In genomic region chr8:110619919-110620318, GRCm38 (mm10) we compare ENCODE assay signal across 9 mouse cellular contexts. TPM values are rescaled to one million over a fixed set of nuclear protein-coding genes. Genes with fewer than 3 reads are reported as not detected.
DNase-seq lines count a peak whose midpoint lies in the region; ATAC-seq and TF ChIP-seq lines count a peak whose summit lies in the region.
"Had no signal": no experiment of that assay in that cellular context is flagged by ENCODE, and none has a peak within 500 bp of the region (broad histone marks: within the 10 kb centered on the region; RNA-seq: fewer than 3 reads in every experiment).

No protein-coding gene starts in this region.

- H3K4me2 ChIP-seq in lung, embryonic 15.5 days: peak overlapping the region; percentile 83
- peak overlapping the region; percentile 87; the same call in 1 of the 2 replicates for H3K4me2 ChIP-seq in intestine, embryonic 16.5 days (ENCODE audit: low read depth, low read length)
- peak overlapping the region; percentile 95 for H3K4me2 ChIP-seq in neural tube, embryonic 13.5 days

- WGBS in lung, embryonic 15.5 days: 88% methylated on average over 5 of the region's 5 CpGs
- 87% methylated on average over 5 of the region's 5 CpGs for WGBS in intestine, embryonic 16.5 days
- WGBS in neural tube, embryonic 13.5 days: 92% methylated on average over 5 of the region's 5 CpGs
- 88% methylated on average over 5 of the region's 5 CpGs for WGBS in lung, adult 2 months

- no peak for TF ChIP-seq CTCF in lung, adult 2 months (IDR thresholded peaks at IDR 0.05; ENCODE audit: insufficient read depth, low read length)

- no peak for DNase-seq in lung, postnatal 25 days (ENCODE audit: low spot score)
- DNase-seq in adrenal gland, postnatal 14 days: no peak
- DNase-seq in layer of hippocampus, postnatal 25 days (ENCODE audit: extremely low spot score in 1 of 2, low spot score in 1 of 2): no peak
- DNase-seq in lung, adult 2 months: no peak
- DNase-seq: thymus, postnatal 14 days had no signal

- peaks cover 18% of the 10 kb centered on the region for H3K4me1 ChIP-seq in lung, embryonic 15.5 days
- peaks cover 16% of the 10 kb centered on the region for H3K4me1 ChIP-seq in intestine, embryonic 16.5 days (ENCODE audit: control insufficient read depth, insufficient read depth, low read length)
- H3K4me1 ChIP-seq in neural tube, embryonic 13.5 days (replicated peaks): peaks cover 32% of the 10 kb centered on the region
- no peaks in the 10 kb centered on the region for H3K4me1 ChIP-seq in lung, adult 2 months (ENCODE audit: control insufficient read depth, insufficient read depth, low read length)

- no peak for ATAC-seq in lung, embryonic 15.5 days (ENCODE audit: borderline replicate concordance, extremely low read depth, low FRiP score, low TSS enrichment)
- ATAC-seq in common myeloid progenitor, adult 5-6 weeks (replicated peaks; ENCODE audit: low read depth, poor library complexity, severe bottlenecking): peak; percentile 20; the same call in 1 of the 2 replicates
- no peak for ATAC-seq in intestine, embryonic 16.5 days
- ATAC-seq in neural tube, embryonic 13.5 days (ENCODE audit: low read depth): no peak

- no peaks in the 10 kb centered on the region for H3K27me3 ChIP-seq in lung, embryonic 15.5 days
- H3K27me3 ChIP-seq in intestine, embryonic 16.5 days (replicated peaks; ENCODE audit: control insufficient read depth, insufficient read depth, low read length): no peaks in the 10 kb centered on the region
- peaks cover 14% of the 10 kb centered on the region; the same call in 1 of the 2 replicates for H3K27me3 ChIP-seq in neural tube, embryonic 13.5 days

- no peaks in the 10 kb centered on the region for H3K36me3 ChIP-seq in lung, embryonic 15.5 days
- no peaks in the 10 kb centered on the region for H3K36me3 ChIP-seq in intestine, embryonic 16.5 days (ENCODE audit: control insufficient read depth, insufficient read depth, low read length)
- no peaks in the 10 kb centered on the region for H3K36me3 ChIP-seq in neural tube, embryonic 13.5 days

- H3K4me3 ChIP-seq in lung, embryonic 15.5 days: peak overlapping the region; percentile 82; the same call in 1 of the 2 replicates
- H3K4me3 ChIP-seq in intestine, embryonic 16.5 days (ENCODE audit: low read length): no peak overlapping the region
- H3K4me3 ChIP-seq in neural tube, embryonic 13.5 days: peak overlapping the region; percentile 96; the same call in 1 of the 2 replicates
- no peak overlapping the region for H3K4me3 ChIP-seq in lung, adult 2 months (replicated peaks; ENCODE audit: extremely low read depth, low read depth, low read length)

- no peak overlapping the region for H3K27ac ChIP-seq in lung, embryonic 15.5 days
- H3K27ac ChIP-seq in intestine, embryonic 16.5 days (ENCODE audit: low read length): no peak overlapping the region
- H3K27ac ChIP-seq in neural tube, embryonic 13.5 days (replicated peaks): no peak overlapping the region

- no peaks in the 10 kb centered on the region for H3K9me3 ChIP-seq in lung, embryonic 15.5 days
- H3K9me3 ChIP-seq in intestine, embryonic 16.5 days (ENCODE audit: control insufficient read depth, low read length): no peaks in the 10 kb centered on the region
- H3K9me3 ChIP-seq in neural tube, embryonic 13.5 days: no peaks in the 10 kb centered on the region

- H3K9ac ChIP-seq in lung, embryonic 15.5 days: no peak overlapping the region
- no peak overlapping the region for H3K9ac ChIP-seq in intestine, embryonic 16.5 days (ENCODE audit: low read depth, low read length)
- H3K9ac ChIP-seq in neural tube, embryonic 13.5 days: no peak overlapping the region

- no peak for TF ChIP-seq POLR2A in lung, adult 2 months (IDR thresholded peaks at IDR 0.05; ENCODE audit: borderline replicate concordance, extremely low read depth, low read depth, low read length)

RNA-seq across cellular contexts. Expression of gene Vac14, which starts 1.5 kb away (rescaled TPM):
- polyA plus RNA-seq in lung, embryonic 15.5 days (2015; fragmentation: Nextera tagmentation; extraction: Ambion mirVana): 18.2 and 19.1 TPM in 2 replicates
- total RNA-seq in common myeloid progenitor, adult 5-6 weeks (2017): 19.8 and 20.3 TPM in 2 replicates
- 20.1 and 22.4 TPM in 2 replicates for polyA plus RNA-seq in intestine, embryonic 16.5 days (2015; fragmentation: Nextera tagmentation; extraction: Ambion mirVana)
- 25.2 TPM in 2 replicates for polyA plus RNA-seq in neural tube, embryonic 13.5 days (2015; fragmentation: Nextera tagmentation; extraction: Ambion mirVana)
- total RNA-seq in adrenal gland, postnatal 14 days (2021): 25.0 and 25.8 TPM in 2 replicates
- 10 to 100 TPM; 23.7 to 24.5 TPM for total RNA-seq in layer of hippocampus, postnatal 25 days (2021)
- polyA plus RNA-seq in lung, adult 2 months (2012; rRNA removed): 33.3 TPM in 2 replicates

Comparison
In these comparisons a context has a peak if more than half of its experiments do, and no peak if none do; other contexts are left out.
1. H3K4me3 ChIP-seq: peak in lung, embryonic 15.5 days (single experiment) and neural tube, embryonic 13.5 days (single experiment); none in intestine, embryonic 16.5 days (single experiment) and lung, adult 2 months (single experiment).
2. Peak in every context shown above with its lines, with median percentiles within 50 percentile points of each other: H3K4me2 ChIP-seq.